Mouse (Mus musculus): ENCODE data around the gene Tspan18. TPM values are rescaled to one million over a fixed set of nuclear protein-coding genes. Genes with fewer than 3 reads are reported as not detected.

Gene Tspan18
- total RNA-seq, 1 experiment, result 1.4 TPM

DNA sequence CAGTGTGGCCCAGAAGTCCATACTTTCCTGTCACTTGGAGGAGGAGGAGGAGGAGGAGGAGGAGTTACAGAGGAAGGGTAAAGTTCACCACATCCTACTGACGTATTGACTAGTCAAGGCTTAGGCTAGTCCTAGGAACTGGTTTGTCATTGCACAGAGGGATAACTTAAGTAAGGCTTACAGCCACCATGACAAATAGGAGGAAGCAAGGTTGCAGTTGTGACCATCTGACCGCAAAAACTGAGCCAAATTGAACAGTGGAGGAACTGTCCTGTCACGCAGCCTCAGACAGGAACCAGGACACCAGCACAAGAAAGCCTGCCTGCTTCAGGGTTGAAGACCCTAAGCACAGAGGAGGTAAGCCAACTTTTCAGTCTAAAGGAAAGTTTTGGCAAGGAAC lies 21.8 kb downstream of the Tspan18 start:
- Histone ChIP-seq H3K4me1 (ENCODE audit: control insufficient read depth in 2 of 2, insufficient read depth in 2 of 2, low read length in 2 of 2, poor library complexity in 1 of 2) (no peaks in the 10 kb centered on the region), H3K27ac (ENCODE audit: insufficient read depth, low read depth, low read length, poor library complexity, severe bottlenecking) (no peak overlapping the region), H3K9me3 (ENCODE audit: control insufficient read depth, insufficient read depth, low read depth, low read length) (no peaks in the 10 kb centered on the region), H3K36me3 (ENCODE audit: control insufficient read depth, insufficient read depth, low read length, poor library complexity, severe bottlenecking) (no peaks in the 10 kb centered on the region), H3K4me3 (ENCODE audit: insufficient read depth in 1 of 2, low read depth in 1 of 2, low read length in 2 of 2, poor library complexity in 1 of 2, severe bottlenecking in 1 of 2) (no peak overlapping the region), H3K9ac (ENCODE audit: insufficient read depth, low read depth, low read length, poor library complexity, severe bottlenecking) (no peak overlapping the region)
- in situ Hi-C loops (cut with MboI; ENCODE audit: low sequenced_read_pairs in 2 of 2, unreplicated experiment in 2 of 2), result no loop called here
- DNase-seq (ENCODE audit: low read depth, low spot score), result no peak
- no peak for TF ChIP-seq HCFC1 (IDR thresholded peaks at IDR 0.05; ENCODE audit: borderline replicate concordance, insufficient read depth, low read length)
- no peak for TF ChIP-seq CHD2 (IDR thresholded peaks at IDR 0.05; ENCODE audit: low read depth, low read length)
- TF ChIP-seq ZC3H11A (IDR thresholded peaks at IDR 0.05; ENCODE audit: borderline replicate concordance, low read depth, low read length), result no peak

DNA sequence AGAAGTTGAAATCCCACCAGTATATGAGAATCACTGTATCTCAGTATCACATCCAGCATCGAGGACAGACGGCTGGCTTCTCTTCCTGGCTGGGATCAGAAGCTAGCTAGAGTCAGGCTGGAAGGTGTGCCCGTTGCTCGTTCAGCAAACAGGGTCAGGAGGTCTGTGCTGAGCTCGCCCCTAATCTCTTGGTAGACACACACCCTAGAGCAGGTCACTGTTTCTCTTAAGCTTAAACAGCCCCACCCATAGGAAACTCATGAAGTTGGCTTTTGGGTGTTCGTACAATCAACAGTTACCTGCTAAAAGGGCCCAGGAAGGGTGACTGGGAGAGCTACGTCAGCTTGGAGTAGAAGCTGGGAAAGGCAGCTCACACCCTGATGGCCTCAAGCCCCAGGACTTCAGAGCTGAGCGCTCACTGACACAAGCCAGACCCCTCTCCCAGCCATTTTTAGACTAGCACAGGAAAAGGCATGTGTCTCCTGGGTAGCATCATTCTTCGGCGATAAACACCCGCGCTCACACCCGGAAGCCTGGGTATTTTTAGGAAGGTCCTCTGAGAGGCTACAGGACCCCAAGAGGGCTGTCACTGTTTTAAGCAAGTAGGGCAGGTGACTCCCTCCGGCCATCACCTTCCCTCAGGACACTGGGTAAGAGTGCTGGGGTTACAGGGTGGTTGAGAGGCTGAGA lies 24.4 kb downstream of the Tspan18 start:
- Histone ChIP-seq H3K4me1 (ENCODE audit: control insufficient read depth in 2 of 2, insufficient read depth in 2 of 2, low read length in 2 of 2, poor library complexity in 1 of 2) (no peaks in the 10 kb centered on the region), H3K27ac (ENCODE audit: insufficient read depth, low read depth, low read length, poor library complexity, severe bottlenecking) (no peak overlapping the region), H3K9ac (ENCODE audit: insufficient read depth, low read depth, low read length, poor library complexity, severe bottlenecking) (no peak overlapping the region), H3K4me3 (ENCODE audit: insufficient read depth in 1 of 2, low read depth in 1 of 2, low read length in 2 of 2, poor library complexity in 1 of 2, severe bottlenecking in 1 of 2) (no peak overlapping the region), H3K36me3 (ENCODE audit: control insufficient read depth, insufficient read depth, low read length, poor library complexity, severe bottlenecking) (no peaks in the 10 kb centered on the region), H3K9me3 (ENCODE audit: control insufficient read depth, insufficient read depth, low read depth, low read length) (no peaks in the 10 kb centered on the region)
- TF ChIP-seq MAFK (IDR thresholded peaks at IDR 0.05; ENCODE audit: insufficient read depth, low read depth, low read length), result no peak
- TF ChIP-seq ZC3H11A (IDR thresholded peaks at IDR 0.05; ENCODE audit: borderline replicate concordance, low read depth, low read length), result no peak
- TF ChIP-seq CHD2 (IDR thresholded peaks at IDR 0.05; ENCODE audit: low read depth, low read length), result no peak
- TF ChIP-seq HCFC1 (IDR thresholded peaks at IDR 0.05; ENCODE audit: borderline replicate concordance, insufficient read depth, low read length), result no peak
- in situ Hi-C loops (cut with MboI; ENCODE audit: low sequenced_read_pairs in 2 of 2, unreplicated experiment in 2 of 2), result no loop called here
- DNase-seq (ENCODE audit: low read depth, low spot score), result no peak

DNA sequence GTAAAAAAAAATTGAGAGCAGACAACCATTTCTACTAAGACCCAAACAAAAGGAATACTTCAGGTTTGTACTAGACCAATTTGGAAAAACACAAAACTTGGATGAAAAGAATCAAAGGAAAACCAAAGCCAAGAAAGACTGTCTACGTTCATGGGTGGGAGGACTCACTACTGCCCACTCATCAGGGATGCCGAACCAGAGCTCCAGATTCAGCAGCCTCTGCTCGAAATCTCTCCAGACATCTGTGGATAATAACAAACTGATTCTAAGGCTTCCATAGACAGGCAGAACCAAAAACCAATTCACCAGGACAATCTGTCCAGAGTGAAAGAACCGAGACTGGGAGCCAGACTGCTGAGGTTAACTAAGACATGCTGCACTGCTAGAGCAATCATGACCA lies 27.4 kb downstream of the Tspan18 start:
- no peak for DNase-seq (ENCODE audit: low read depth, low spot score)
- Histone ChIP-seq H3K9ac (ENCODE audit: insufficient read depth, low read depth, low read length, poor library complexity, severe bottlenecking) (no peak overlapping the region), H3K4me3 (ENCODE audit: insufficient read depth in 1 of 2, low read depth in 1 of 2, low read length in 2 of 2, poor library complexity in 1 of 2, severe bottlenecking in 1 of 2) (no peak overlapping the region), H3K4me1 (ENCODE audit: control insufficient read depth in 2 of 2, insufficient read depth in 2 of 2, low read length in 2 of 2, poor library complexity in 1 of 2) (no peaks in the 10 kb centered on the region), H3K36me3 (ENCODE audit: control insufficient read depth, insufficient read depth, low read length, poor library complexity, severe bottlenecking) (no peaks in the 10 kb centered on the region), H3K9me3 (ENCODE audit: control insufficient read depth, insufficient read depth, low read depth, low read length) (no peaks in the 10 kb centered on the region), H3K27ac (ENCODE audit: insufficient read depth, low read depth, low read length, poor library complexity, severe bottlenecking) (no peak overlapping the region)
- in situ Hi-C loops (cut with MboI; ENCODE audit: low sequenced_read_pairs in 2 of 2, unreplicated experiment in 2 of 2), result no loop called here
- TF ChIP-seq MAFK (IDR thresholded peaks at IDR 0.05; ENCODE audit: insufficient read depth, low read depth, low read length), result no peak
- TF ChIP-seq ZC3H11A (IDR thresholded peaks at IDR 0.05; ENCODE audit: borderline replicate concordance, low read depth, low read length), result no peak
- TF ChIP-seq HCFC1 (IDR thresholded peaks at IDR 0.05; ENCODE audit: borderline replicate concordance, insufficient read depth, low read length), result no peak
- no peak for TF ChIP-seq ZNF384 (IDR thresholded peaks at IDR 0.05; ENCODE audit: low read depth, low read length)
- TF ChIP-seq CHD2 (IDR thresholded peaks at IDR 0.05; ENCODE audit: low read depth, low read length), result no peak

DNA sequence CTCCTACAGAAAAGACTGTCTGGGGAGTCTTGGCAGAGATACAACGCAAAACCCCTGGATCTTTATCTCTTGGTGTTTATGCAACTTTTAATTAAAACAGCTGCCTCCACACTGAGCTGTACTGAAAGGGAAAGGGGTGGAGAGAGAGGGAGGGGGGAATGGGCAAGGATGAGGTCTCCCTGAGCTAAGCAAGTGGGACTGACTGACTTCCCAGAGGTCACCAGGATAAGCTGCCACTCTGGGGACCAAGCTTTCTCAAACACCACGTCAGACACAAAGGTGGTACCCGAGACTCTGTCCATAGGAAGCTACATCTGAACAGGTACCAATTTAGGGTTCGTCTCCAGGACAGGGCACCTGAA lies 30.1 kb downstream of the Tspan18 start:
- TF ChIP-seq CHD2 (IDR thresholded peaks at IDR 0.05; ENCODE audit: low read depth, low read length), result no peak
- TF ChIP-seq HCFC1 (IDR thresholded peaks at IDR 0.05; ENCODE audit: borderline replicate concordance, insufficient read depth, low read length), result no peak
- no peak for TF ChIP-seq ZC3H11A (IDR thresholded peaks at IDR 0.05; ENCODE audit: borderline replicate concordance, low read depth, low read length)
- TF ChIP-seq MAFK (IDR thresholded peaks at IDR 0.05; ENCODE audit: insufficient read depth, low read depth, low read length), result no peak
- no peak for TF ChIP-seq ZNF384 (IDR thresholded peaks at IDR 0.05; ENCODE audit: low read depth, low read length)
- Histone ChIP-seq H3K9me3 (ENCODE audit: control insufficient read depth, insufficient read depth, low read depth, low read length) (no peaks in the 10 kb centered on the region), H3K36me3 (ENCODE audit: control insufficient read depth, insufficient read depth, low read length, poor library complexity, severe bottlenecking) (no peaks in the 10 kb centered on the region), H3K4me1 (ENCODE audit: control insufficient read depth in 2 of 2, insufficient read depth in 2 of 2, low read length in 2 of 2, poor library complexity in 1 of 2) (no peaks in the 10 kb centered on the region), H3K27ac (ENCODE audit: insufficient read depth, low read depth, low read length, poor library complexity, severe bottlenecking) (no peak overlapping the region), H3K9ac (ENCODE audit: insufficient read depth, low read depth, low read length, poor library complexity, severe bottlenecking) (no peak overlapping the region), H3K4me3 (ENCODE audit: insufficient read depth in 1 of 2, low read depth in 1 of 2, low read length in 2 of 2, poor library complexity in 1 of 2, severe bottlenecking in 1 of 2) (no peak overlapping the region)
- in situ Hi-C loops (cut with MboI; ENCODE audit: low sequenced_read_pairs in 2 of 2, unreplicated experiment in 2 of 2), result no loop called here
- DNase-seq (ENCODE audit: low read depth, low spot score), result no peak
